Mouse (Mus musculus) C2C12 (cell line): ENCODE results near the gene Taar7e. TPM values are rescaled to one million over a fixed set of nuclear protein-coding genes. Genes with fewer than 3 reads are reported as not detected.
"Not testable (repeated sequence)": the region's sequence is repeated elsewhere in the genome, so short reads cannot be mapped to it uniquely, and the experiment has no call there.

Experiments used
- H3K27me3 ChIP-seq: one replicate; pipeline ENCODE4 v1.6.1; 2011; ENCODE audit not compliant: control insufficient read depth, insufficient read depth, insufficient read length
- H3K36me3 ChIP-seq: one replicate; pipeline ENCODE4 v1.6.1; 2011; ENCODE audit not compliant: control insufficient read depth, insufficient read depth
- H3K4me3 ChIP-seq: one replicate; pipeline ENCODE4 v1.5.1; 2011; ENCODE audit warnings: mild to moderate bottlenecking, control low read depth; ENCODE audit not compliant: poor library complexity, insufficient read depth, severe bottlenecking
- H3K79me2 ChIP-seq: one replicate; pipeline ENCODE4 v1.6.1; 2011; ENCODE audit not compliant: control insufficient read depth, insufficient read depth
- H3K79me3 ChIP-seq: one replicate; pipeline ENCODE4 v1.6.1; 2011; ENCODE audit warnings: low read depth, control low read depth
- H3ac ChIP-seq: one replicate; pipeline ENCODE3; 2011; ENCODE audit warnings: low read depth; ENCODE audit not compliant: control insufficient read depth, insufficient read length
- CEBPB ChIP-seq: IDR thresholded peaks from one replicate; pipeline ENCODE4 v1.6.1; 2011; ENCODE audit warnings: low read depth, mild to moderate bottlenecking, control low read depth, moderate library complexity
- CTCF ChIP-seq: IDR thresholded peaks from one replicate; pipeline ENCODE4 v1.5.1; 2011; ENCODE audit not compliant: control insufficient read depth, insufficient read depth, insufficient read length
- FOSL1 ChIP-seq: IDR thresholded peaks from one replicate; pipeline ENCODE4 v1.8.0; 2011; ENCODE audit warnings: mild to moderate bottlenecking, low read length; ENCODE audit not compliant: poor library complexity, insufficient read depth, severe bottlenecking
- MAX ChIP-seq: IDR thresholded peaks from one replicate; pipeline ENCODE4 v1.6.1; 2011; ENCODE audit warnings: mild to moderate bottlenecking, control low read depth
- MYOD1 ChIP-seq: IDR thresholded peaks from one replicate; pipeline ENCODE4 v1.6.1; 2011; ENCODE audit warnings: low read depth; ENCODE audit not compliant: control insufficient read depth, insufficient read length
- MYOG ChIP-seq: IDR thresholded peaks from one replicate; pipeline ENCODE4 v1.6.1; 2011; ENCODE audit not compliant: control insufficient read depth, insufficient read length; ENCODE audit errors: extremely low read depth
- USF1 ChIP-seq: IDR thresholded peaks from one replicate; pipeline ENCODE4 v1.6.1; 2011; ENCODE audit warnings: low read depth, mild to moderate bottlenecking, control low read depth, moderate library complexity
- polyA plus RNA-seq: library from polyadenylated mRNA; unstranded; fragments of >200 nt; fragmentation: generic; extraction: Trizol; gene quantifications from one replicate; pipeline ENCODE4 v1.2.1, GENCODE M21; 2012; ENCODE audit warnings: missing spikeins

The Taar7e gene
- polyA plus RNA-seq, 1 experiment: not detected

GRCm38 (mm10) chr10:24026922-24027321 lies 10.5 kb upstream of the Taar7e start, which contains the start of gene Taar7d:
Taar7d (plus strand) TSS chr10:24027222.
- TF ChIP-seq FOSL1: no peak
- TF ChIP-seq MYOG: no peak
- TF ChIP-seq MAX: no peak
- no peak for TF ChIP-seq MYOD1
- no peak for TF ChIP-seq CTCF
- TF ChIP-seq CEBPB: no peak
- no peak for TF ChIP-seq USF1
- H3K79me3 ChIP-seq: no peaks in the 10 kb centered on the region
- H3K36me3 ChIP-seq: no peaks in the 10 kb centered on the region
- H3ac ChIP-seq: no peak within 1 kb of the TSS
- peaks cover 2% of the 10 kb centered on the region for H3K27me3 ChIP-seq
- no peaks in the 10 kb centered on the region for H3K79me2 ChIP-seq
- H3K4me3 ChIP-seq: no peak within 1 kb of the TSS

DNA sequence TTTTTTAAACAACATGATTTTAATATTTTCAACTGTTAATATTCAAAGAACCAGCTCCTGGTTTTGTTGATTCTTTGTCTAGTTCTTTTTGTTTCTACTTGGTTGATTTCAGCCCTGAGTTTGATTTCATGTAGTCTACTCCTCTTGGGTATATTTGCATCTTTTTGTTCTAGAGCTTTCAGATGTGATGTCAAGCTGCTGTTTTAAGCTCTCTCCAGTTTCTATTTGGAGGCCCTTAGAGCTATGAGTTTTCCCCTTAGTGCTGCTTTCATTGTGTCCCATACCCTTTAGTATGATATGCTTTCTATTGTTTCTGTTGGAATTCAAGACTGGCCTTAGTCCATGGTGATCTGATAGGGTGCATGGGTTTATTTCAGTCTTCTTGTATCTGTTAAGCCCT lies 6.1 kb upstream of the Taar7e start:
- Histone ChIP-seq H3ac (no peak overlapping the region), H3K36me3 (no peaks in the 10 kb centered on the region), H3K4me3 (no peak overlapping the region), H3K79me3 (no peaks in the 10 kb centered on the region), H3K79me2 (no peaks in the 10 kb centered on the region), H3K27me3 (no peaks in the 10 kb centered on the region)
- TF ChIP-seq MYOG (no peak), MAX (no peak), FOSL1 (no peak), USF1 (no peak), CEBPB (no peak), MYOD1 (no peak), CTCF (no peak)

DNA sequence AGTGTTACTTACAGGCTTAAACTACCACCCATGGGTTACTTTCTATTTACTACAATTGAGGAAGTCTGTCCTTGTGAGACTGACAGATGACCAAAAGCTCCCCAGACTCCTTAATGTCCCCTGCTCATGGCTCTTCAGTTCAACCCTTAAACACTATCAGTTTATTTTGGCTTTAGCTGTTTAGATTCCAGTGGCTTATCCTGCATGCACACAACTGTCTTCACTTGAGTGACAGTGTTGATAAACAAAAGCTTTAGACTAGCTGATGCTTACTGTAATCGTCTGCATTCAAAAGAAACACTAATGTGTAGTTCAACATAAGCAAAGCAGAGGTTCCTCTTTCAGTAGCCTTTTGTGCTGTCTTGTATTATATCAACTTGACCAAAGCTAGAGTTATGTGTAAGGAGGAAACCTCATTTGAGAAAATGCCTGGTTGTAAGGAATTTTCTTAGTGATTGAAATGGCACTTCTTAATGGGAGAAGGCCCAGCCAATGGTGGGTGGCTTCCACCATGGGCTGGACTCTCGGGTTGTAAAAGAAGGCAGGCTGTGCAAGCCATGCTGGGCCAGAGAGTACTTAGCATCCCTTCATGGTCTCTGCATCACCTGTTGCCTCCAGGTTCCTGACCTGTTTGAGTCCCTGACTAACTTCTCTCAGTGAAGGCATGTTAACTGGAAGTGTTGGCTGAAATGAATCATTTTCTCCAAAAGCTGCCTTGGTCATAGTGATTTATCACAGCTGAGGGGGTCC lies 2.9 kb downstream of the Taar7e start:
- H3K36me3 ChIP-seq: no peaks in the 10 kb centered on the region
- H3ac ChIP-seq: no peak overlapping the region
- H3K79me3 ChIP-seq: no peaks in the 10 kb centered on the region
- no peak for TF ChIP-seq CEBPB
- no peak for TF ChIP-seq USF1
- no peak for TF ChIP-seq FOSL1
- no peak for TF ChIP-seq MYOD1
- TF ChIP-seq CTCF: no peak
- no peak for TF ChIP-seq MYOG
- no peak for TF ChIP-seq MAX
- H3K27me3 ChIP-seq: no peaks in the 10 kb centered on the region
- no peak overlapping the region for H3K4me3 ChIP-seq
- no peaks in the 10 kb centered on the region for H3K79me2 ChIP-seq

GRCm38 (mm10) chr10:24049210-24049609 lies 11.8 kb downstream of the Taar7e start, which contains the start of gene Taar7f:
Taar7f (plus strand) TSS chr10:24049510.
- Histone ChIP-seq H3K4me3 (no peak within 1 kb of the TSS), H3ac (no peak within 1 kb of the TSS), H3K79me3 (no peaks in the 10 kb centered on the region), H3K27me3 (no peaks in the 10 kb centered on the region), H3K79me2 (no peaks in the 10 kb centered on the region), H3K36me3 (no peaks in the 10 kb centered on the region)
- TF ChIP-seq USF1 (no peak), CTCF (no peak), CEBPB (no peak), MYOG (no peak), MYOD1 (no peak), MAX (no peak), FOSL1 (no peak)

DNA sequence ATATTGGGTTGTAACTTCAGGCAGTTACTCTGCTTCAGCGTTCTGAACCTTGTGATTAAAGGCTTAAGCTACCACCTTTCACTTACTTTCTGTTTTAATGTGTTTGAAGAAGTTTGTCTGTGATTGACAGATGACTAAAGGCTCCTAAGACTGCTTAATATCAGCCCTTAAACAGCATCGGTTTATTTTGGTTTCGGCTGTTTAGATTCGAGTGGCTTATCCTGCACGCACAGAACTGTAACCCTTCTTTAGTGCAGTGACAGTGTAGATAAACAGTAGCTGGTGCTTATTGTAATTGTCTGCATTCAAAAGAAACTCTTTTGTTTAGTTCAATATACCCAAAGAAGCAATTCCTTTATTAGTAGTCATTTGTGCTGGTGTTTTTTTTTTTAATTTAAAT lies 14.6 kb downstream of the Taar7e start:
- no peak for TF ChIP-seq MYOG
- no peak for TF ChIP-seq USF1
- Histone ChIP-seq H3K79me2 (no peaks in the 10 kb centered on the region), H3K4me3 (no peak overlapping the region), H3K27me3 (peaks cover 4% of the 10 kb centered on the region), H3ac (no peak overlapping the region), H3K79me3 (no peaks in the 10 kb centered on the region), H3K36me3 (no peaks in the 10 kb centered on the region)

DNA sequence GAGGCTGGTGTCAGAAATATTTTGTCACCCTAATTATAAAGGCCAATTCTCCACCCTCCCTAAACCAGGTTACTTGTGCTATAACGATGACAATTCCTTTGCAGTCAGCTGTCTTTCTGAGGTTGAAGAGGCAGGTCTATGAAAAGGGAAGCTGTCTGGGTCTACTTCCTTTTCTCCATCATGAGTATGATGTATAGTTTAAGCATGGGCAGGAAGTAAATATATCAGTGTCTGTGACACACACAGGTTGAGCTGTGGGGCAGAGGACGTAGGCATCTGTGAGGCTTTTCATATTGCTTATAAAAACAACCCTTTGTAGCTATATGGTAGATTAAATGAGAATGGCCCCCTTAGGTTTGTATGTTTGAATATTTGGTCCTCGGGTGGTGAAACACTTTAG lies 21.6 kb downstream of the Taar7e start:
- Histone ChIP-seq H3K27me3 (peaks cover 4% of the 10 kb centered on the region), H3K79me2 (no peaks in the 10 kb centered on the region), H3K4me3 (no peak overlapping the region), H3K79me3 (no peaks in the 10 kb centered on the region), H3K36me3 (no peaks in the 10 kb centered on the region), H3ac (no peak overlapping the region)
- TF ChIP-seq MAX (no peak), CTCF (no peak), MYOD1 (no peak), CEBPB (no peak), USF1 (no peak), FOSL1 (no peak), MYOG (no peak)

GRCm38 (mm10) chr10:24074751-24075150 lies 37.3 kb downstream of the Taar7e start:
- H3K79me3 ChIP-seq: not testable (repeated sequence)

GRCm38 (mm10) chr10:24076200-24076599 lies 38.8 kb downstream of the Taar7e start, which contains the start of gene Taar8a:
Taar8a (plus strand) TSS chr10:24076500.
- not testable (repeated sequence) for H3K36me3 ChIP-seq, H3K79me3 ChIP-seq, H3K27me3 ChIP-seq, H3K79me2 ChIP-seq, H3K4me3 ChIP-seq, H3ac ChIP-seq

More at GRCm38 (mm10) chr10:24074751-24075150, 37.3 kb downstream of the Taar7e start:
- not testable (repeated sequence) for H3K27me3 ChIP-seq, H3ac ChIP-seq, H3K4me3 ChIP-seq, H3K79me2 ChIP-seq, H3K36me3 ChIP-seq
